Mouse (Mus musculus): ENCODE data around the gene Ercc6. TPM values are rescaled to one million over a fixed set of nuclear protein-coding genes. Genes with fewer than 3 reads are reported as not detected.
A peak's percentile ranks its signal among the peaks of the same experiment; 100 is the strongest.

The Ercc6 gene
- polyA plus RNA-seq, 1 experiment = 4.0 TPM

- no peaks in the 10 kb centered on the region for H3K4me1 ChIP-seq (ENCODE audit: control insufficient read depth, insufficient read depth, low read length)
These were observed 36.8 kb upstream of the Ercc6 start for GRCm38 (mm10) chr14:32476559-32476958.

GRCm38 (mm10) chr14:32477581-32477980 is 35.7 kb upstream of the Ercc6 start:
- Histone ChIP-seq H3K4me3 (ENCODE audit: insufficient read depth, low read depth, low read length) (no peak overlapping the region), H3K27ac (ENCODE audit: insufficient read depth, low read depth, low read length) (no peak overlapping the region), H3K27me3 (replicated peaks; ENCODE audit: control insufficient read depth, insufficient read depth, low read length) (no peaks in the 10 kb centered on the region), H3K4me1 (ENCODE audit: control insufficient read depth, insufficient read depth, low read length) (no peaks in the 10 kb centered on the region), H3K36me3 (ENCODE audit: control insufficient read depth, insufficient read depth, low read length) (no peaks in the 10 kb centered on the region)
- 67% methylated on average over 1 of the region's 1 CpGs for WGBS
- TF ChIP-seq POLR2A (IDR thresholded peaks at IDR 0.05; ENCODE audit: low read depth, low read length) (no peak), CTCF (conservative IDR thresholded peaks at IDR 0.05; ENCODE audit: insufficient read depth, insufficient read length, low read depth, low read length) (no peak)
- no peak for DNase-seq

More at GRCm38 (mm10) chr14:32476559-32476958, 36.8 kb upstream of the Ercc6 start:
- no peaks in the 10 kb centered on the region for H3K27me3 ChIP-seq (replicated peaks; ENCODE audit: control insufficient read depth, insufficient read depth, low read length)
- TF ChIP-seq CTCF (conservative IDR thresholded peaks at IDR 0.05; ENCODE audit: insufficient read depth, insufficient read length, low read depth, low read length) (no peak), POLR2A (IDR thresholded peaks at IDR 0.05; ENCODE audit: low read depth, low read length) (no peak)
- no peak for DNase-seq
- no peak overlapping the region for H3K4me3 ChIP-seq (ENCODE audit: insufficient read depth, low read depth, low read length)
- no peak overlapping the region for H3K27ac ChIP-seq (ENCODE audit: insufficient read depth, low read depth, low read length)
- H3K36me3 ChIP-seq (ENCODE audit: control insufficient read depth, insufficient read depth, low read length) = no peaks in the 10 kb centered on the region
- 75% methylated on average over 6 of the region's 6 CpGs for WGBS

GRCm38 (mm10) chr14:32482061-32482460 is 31.3 kb upstream of the Ercc6 start:
- H3K27me3 ChIP-seq (replicated peaks; ENCODE audit: control insufficient read depth, insufficient read depth, low read length) = no peaks in the 10 kb centered on the region
- H3K36me3 ChIP-seq (ENCODE audit: control insufficient read depth, insufficient read depth, low read length) = no peaks in the 10 kb centered on the region
- TF ChIP-seq CTCF (conservative IDR thresholded peaks at IDR 0.05; ENCODE audit: insufficient read depth, insufficient read length, low read depth, low read length) (peak; percentile 92), POLR2A (IDR thresholded peaks at IDR 0.05; ENCODE audit: low read depth, low read length) (no peak)
- H3K27ac ChIP-seq (ENCODE audit: insufficient read depth, low read depth, low read length) = no peak overlapping the region
- WGBS = 5% methylated on average over 3 of the region's 3 CpGs
- peak; percentile 9 for DNase-seq
- no peaks in the 10 kb centered on the region for H3K4me1 ChIP-seq (ENCODE audit: control insufficient read depth, insufficient read depth, low read length)
- H3K4me3 ChIP-seq (ENCODE audit: insufficient read depth, low read depth, low read length) = no peak overlapping the region

GRCm38 (mm10) chr14:32492521-32492920 is 20.8 kb upstream of the Ercc6 start:
- no peak for DNase-seq

GRCm38 (mm10) chr14:32496115-32496850 is 17.0 kb upstream of the Ercc6 start:
- TF ChIP-seq CTCF (conservative IDR thresholded peaks at IDR 0.05; ENCODE audit: insufficient read depth, insufficient read length, low read depth, low read length) (no peak), POLR2A (IDR thresholded peaks at IDR 0.05; ENCODE audit: low read depth, low read length) (no peak)
- Histone ChIP-seq H3K27ac (ENCODE audit: insufficient read depth, low read depth, low read length) (no peak overlapping the region), H3K4me3 (ENCODE audit: insufficient read depth, low read depth, low read length) (no peak overlapping the region), H3K27me3 (replicated peaks; ENCODE audit: control insufficient read depth, insufficient read depth, low read length) (no peaks in the 10 kb centered on the region), H3K4me1 (ENCODE audit: control insufficient read depth, insufficient read depth, low read length) (no peaks in the 10 kb centered on the region), H3K36me3 (ENCODE audit: control insufficient read depth, insufficient read depth, low read length) (no peaks in the 10 kb centered on the region)
- DNase-seq = no peak
- 51% methylated on average over 8 of the region's 8 CpGs for WGBS

More at GRCm38 (mm10) chr14:32492521-32492920, 20.8 kb upstream of the Ercc6 start:
- H3K36me3 ChIP-seq (ENCODE audit: control insufficient read depth, insufficient read depth, low read length) = no peaks in the 10 kb centered on the region
- H3K4me3 ChIP-seq (ENCODE audit: insufficient read depth, low read depth, low read length) = no peak overlapping the region
- TF ChIP-seq CTCF (conservative IDR thresholded peaks at IDR 0.05; ENCODE audit: insufficient read depth, insufficient read length, low read depth, low read length) = no peak
- no peak for TF ChIP-seq POLR2A (IDR thresholded peaks at IDR 0.05; ENCODE audit: low read depth, low read length)
- no peaks in the 10 kb centered on the region for H3K4me1 ChIP-seq (ENCODE audit: control insufficient read depth, insufficient read depth, low read length)
- no peaks in the 10 kb centered on the region for H3K27me3 ChIP-seq (replicated peaks; ENCODE audit: control insufficient read depth, insufficient read depth, low read length)
- H3K27ac ChIP-seq (ENCODE audit: insufficient read depth, low read depth, low read length) = no peak overlapping the region
- WGBS = 4% methylated on average over 13 of the region's 13 CpGs

GRCm38 (mm10) chr14:32501303-32501702 is 12.0 kb upstream of the Ercc6 start:
- no peaks in the 10 kb centered on the region for H3K27me3 ChIP-seq (replicated peaks; ENCODE audit: control insufficient read depth, insufficient read depth, low read length)
- no peak for DNase-seq
- WGBS = 70% methylated on average over 2 of the region's 2 CpGs
- no peaks in the 10 kb centered on the region for H3K36me3 ChIP-seq (ENCODE audit: control insufficient read depth, insufficient read depth, low read length)
- H3K4me1 ChIP-seq (ENCODE audit: control insufficient read depth, insufficient read depth, low read length) = no peaks in the 10 kb centered on the region
- TF ChIP-seq CTCF (conservative IDR thresholded peaks at IDR 0.05; ENCODE audit: insufficient read depth, insufficient read length, low read depth, low read length) (no peak), POLR2A (IDR thresholded peaks at IDR 0.05; ENCODE audit: low read depth, low read length) (no peak)
- no peak overlapping the region for H3K4me3 ChIP-seq (ENCODE audit: insufficient read depth, low read depth, low read length)
- H3K27ac ChIP-seq (ENCODE audit: insufficient read depth, low read depth, low read length) = no peak overlapping the region

GRCm38 (mm10) chr14:32502764-32503688 is 10.3 kb upstream of the Ercc6 start:
- H3K4me3 ChIP-seq (ENCODE audit: insufficient read depth, low read depth, low read length) = no peak overlapping the region
- no peaks in the 10 kb centered on the region for H3K4me1 ChIP-seq (ENCODE audit: control insufficient read depth, insufficient read depth, low read length)
- H3K27me3 ChIP-seq (replicated peaks; ENCODE audit: control insufficient read depth, insufficient read depth, low read length) = no peaks in the 10 kb centered on the region
- no peak for DNase-seq
- TF ChIP-seq POLR2A (IDR thresholded peaks at IDR 0.05; ENCODE audit: low read depth, low read length) (no peak), CTCF (conservative IDR thresholded peaks at IDR 0.05; ENCODE audit: insufficient read depth, insufficient read length, low read depth, low read length) (no peak)
- no peaks in the 10 kb centered on the region for H3K36me3 ChIP-seq (ENCODE audit: control insufficient read depth, insufficient read depth, low read length)
- WGBS = 63% methylated on average over 9 of the region's 9 CpGs
- no peak overlapping the region for H3K27ac ChIP-seq (ENCODE audit: insufficient read depth, low read depth, low read length)

Data from kidney, adult 2 months (tissue).